Mouse (Mus musculus) ES-Bruce4 (cell line): ENCODE measurements around the gene Sugct. TPM values are rescaled to one million over a fixed set of nuclear protein-coding genes. Genes with fewer than 3 reads are reported as not detected.

ENCODE experiments used
- H3K27ac ChIP-seq: 2 replicates; pipeline ENCODE4 v1.5.1; 2012; ENCODE audit warnings: low read length, inconsistent platforms; ENCODE audit not compliant: insufficient read depth
- H3K27me3 ChIP-seq: 2 replicates; pipeline ENCODE4 v1.6.1; 2012; ENCODE audit warnings: mild to moderate bottlenecking, low read length, inconsistent platforms; ENCODE audit not compliant: control insufficient read depth, poor library complexity, insufficient read depth, severe bottlenecking
- H3K36me3 ChIP-seq: 2 replicates; pipeline ENCODE4 v1.6.1; 2012; ENCODE audit warnings: inconsistent platforms, mild to moderate bottlenecking, low read length, moderate library complexity; ENCODE audit not compliant: control insufficient read depth, poor library complexity, insufficient read depth, severe bottlenecking
- H3K4me1 ChIP-seq: one replicate; pipeline ENCODE4 v1.8.1; 2011; ENCODE audit warnings: low read length; ENCODE audit not compliant: control insufficient read depth, insufficient read depth
- H3K4me3 ChIP-seq: 2 replicates; pipeline ENCODE4 v1.5.1; 2011; ENCODE audit warnings: low read depth, mild to moderate bottlenecking, low read length
- H3K9ac ChIP-seq: 2 replicates; pipeline ENCODE4 v1.6.1; 2012; ENCODE audit warnings: low read depth, mild to moderate bottlenecking, inconsistent platforms; ENCODE audit not compliant: poor library complexity, severe bottlenecking
- H3K9me3 ChIP-seq: replicated peaks from 2 replicates; pipeline ENCODE4 v1.6.1; 2012; ENCODE audit warnings: mild to moderate bottlenecking, low read length, inconsistent platforms; ENCODE audit not compliant: control insufficient read depth, poor library complexity, insufficient read depth, severe bottlenecking
- CTCF ChIP-seq: IDR thresholded peaks from one replicate; pipeline ENCODE4 v1.8.1; 2011; ENCODE audit warnings: low read depth, low read length
- EP300 ChIP-seq: IDR thresholded peaks from 2 replicates; pipeline ENCODE4 v1.6.1; 2011; ENCODE audit warnings: low read depth, low read length; ENCODE audit not compliant: insufficient read depth
- POLR2A ChIP-seq: IDR thresholded peaks from one replicate; pipeline ENCODE4 v1.8.1; 2011; ENCODE audit warnings: low read length; ENCODE audit not compliant: insufficient read depth
- polyA plus RNA-seq: library from polyadenylated mRNA; stranded (reverse); fragments of >200 nt; gene quantifications from 2 replicates; pipeline ENCODE4 v1.2.4, GENCODE M21; 2011; ENCODE audit warnings: low read depth; ENCODE audit not compliant: missing spikeins, insufficient read depth, insufficient read length

Gene Sugct
- polyA plus RNA-seq: 2.3 and 2.8 TPM in 2 replicates

DNA sequence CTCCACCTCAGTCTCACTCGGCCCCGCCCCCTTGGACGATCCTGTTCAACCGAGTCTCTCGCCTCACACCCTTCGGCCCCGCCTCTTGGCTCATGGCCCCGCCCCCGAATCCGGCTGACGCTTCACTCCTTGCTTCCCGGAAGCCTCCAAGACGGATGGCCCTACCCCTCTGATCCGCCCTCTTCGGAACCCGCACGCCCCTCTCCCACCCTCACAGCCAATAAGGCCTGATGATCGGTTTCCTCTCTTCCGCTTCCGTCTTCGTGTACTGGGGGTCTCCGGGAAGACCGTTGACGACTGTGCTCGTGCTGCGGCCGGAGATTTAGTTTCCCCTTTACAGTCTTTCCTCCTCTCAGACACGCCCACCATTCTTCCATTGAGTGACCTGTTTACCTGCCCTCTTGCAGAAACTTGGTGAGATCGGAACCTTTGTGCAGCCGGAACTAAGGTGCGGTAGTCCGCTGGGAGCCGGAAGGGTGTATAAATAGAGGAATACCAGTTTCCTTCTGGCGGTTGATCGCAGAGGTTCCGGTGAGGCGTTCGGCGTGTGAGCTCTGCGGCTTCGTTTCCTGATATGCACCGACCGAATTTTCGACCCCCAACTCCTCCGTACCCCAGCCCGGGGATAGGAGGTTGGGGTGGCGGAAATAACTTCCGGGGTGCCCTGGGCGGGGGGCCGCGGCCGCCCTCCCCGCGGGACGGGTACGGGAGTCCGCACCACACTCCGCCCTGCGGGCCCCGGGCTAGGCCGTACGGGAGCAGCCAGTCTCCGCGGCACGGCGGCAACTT lies at the start of gene Sugct, which contains the start of gene Mplkip:
Sugct (minus strand) TSS at position 643 of the 789 bp plus-strand sequence.
Mplkip (plus strand) TSS at position 282 of the 789 bp plus-strand sequence.
- peak within 1 kb of the TSS; percentile 94 for H3K4me3 ChIP-seq
- peaks cover 4% of the 10 kb centered on the region for H3K4me1 ChIP-seq
- H3K36me3 ChIP-seq: peaks cover 4% of the 10 kb centered on the region
- H3K9me3 ChIP-seq: no peaks in the 10 kb centered on the region
- no peaks in the 10 kb centered on the region for H3K27me3 ChIP-seq
- TF ChIP-seq POLR2A: peak; percentile 42
- TF ChIP-seq EP300: peak; percentile 74
- no peak for TF ChIP-seq CTCF
- H3K27ac ChIP-seq: peak within 1 kb of the TSS; percentile 93
- peak within 1 kb of the TSS; percentile 98 for H3K9ac ChIP-seq

DNA sequence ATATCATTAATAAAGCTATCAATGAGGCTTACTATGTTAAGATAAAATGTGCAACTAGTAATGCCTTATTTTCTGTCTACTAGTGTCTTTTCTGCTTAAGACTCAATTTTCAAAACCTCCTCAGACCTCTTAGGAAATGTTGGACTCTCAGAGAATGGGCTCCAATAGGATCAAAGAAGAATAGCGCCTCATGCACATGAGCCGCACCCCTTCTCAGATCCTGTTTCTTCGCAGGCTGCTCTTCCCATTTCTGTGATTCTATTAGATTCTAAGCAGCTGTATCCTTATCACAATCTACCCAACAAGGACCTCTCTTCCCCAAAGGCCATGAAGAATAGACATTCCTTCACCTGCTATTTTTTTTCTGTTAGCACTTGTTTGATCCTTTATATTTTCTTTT lies 33.4 kb upstream of the Sugct start:
- H3K9ac ChIP-seq: no peak overlapping the region
- H3K27ac ChIP-seq: no peak overlapping the region
- no peak for TF ChIP-seq CTCF
- TF ChIP-seq POLR2A: no peak
- TF ChIP-seq EP300: no peak
- no peaks in the 10 kb centered on the region for H3K9me3 ChIP-seq
- H3K36me3 ChIP-seq: peaks cover 2% of the 10 kb centered on the region
- H3K4me1 ChIP-seq: no peaks in the 10 kb centered on the region
- no peak overlapping the region for H3K4me3 ChIP-seq
- H3K27me3 ChIP-seq: no peaks in the 10 kb centered on the region

DNA sequence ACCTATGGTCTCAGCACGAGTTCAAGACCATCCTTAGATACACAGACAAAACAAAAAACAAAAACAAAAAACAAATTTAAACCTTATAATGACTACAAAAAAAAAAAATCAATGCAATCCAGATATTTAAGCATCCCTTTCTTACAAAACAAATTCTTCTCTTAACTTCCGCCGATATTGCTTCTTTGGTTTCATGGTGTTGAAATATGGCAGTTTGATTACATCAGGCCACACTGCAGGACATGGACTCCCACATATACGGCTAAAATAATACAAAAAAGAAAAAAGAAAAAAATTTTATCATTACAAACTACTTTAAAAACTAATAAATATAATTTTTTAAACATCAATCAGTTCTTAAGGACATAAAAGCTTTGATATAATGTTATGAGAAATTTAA lies 32.6 kb upstream of the Sugct start:
- no peak overlapping the region for H3K27ac ChIP-seq
- H3K4me1 ChIP-seq: no peaks in the 10 kb centered on the region
- H3K9me3 ChIP-seq: no peaks in the 10 kb centered on the region
- no peak overlapping the region for H3K9ac ChIP-seq
- H3K4me3 ChIP-seq: no peak overlapping the region
- peaks cover 2% of the 10 kb centered on the region for H3K36me3 ChIP-seq
- TF ChIP-seq EP300 (no peak), CTCF (no peak), POLR2A (no peak)
- no peaks in the 10 kb centered on the region for H3K27me3 ChIP-seq

DNA sequence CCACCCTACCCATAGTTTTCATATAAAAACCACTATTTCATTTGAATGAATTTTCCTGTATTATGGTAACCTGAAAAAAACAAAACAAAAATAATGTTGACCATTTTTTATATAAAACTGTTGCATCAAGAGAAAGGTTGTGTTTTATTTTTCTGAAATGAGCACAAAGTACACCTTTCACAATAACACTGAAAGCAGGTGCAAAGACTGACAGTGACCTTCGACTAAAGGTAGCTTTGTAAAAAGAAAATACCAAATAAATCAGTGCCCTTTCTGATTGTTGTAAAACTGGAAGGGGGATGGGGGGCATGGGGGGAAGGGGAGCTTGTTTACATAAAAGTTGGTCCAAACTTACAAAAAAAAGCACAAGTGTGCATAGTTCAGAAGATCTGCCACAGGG lies 22.0 kb upstream of the Sugct start:
- Histone ChIP-seq H3K27ac (no peak overlapping the region), H3K36me3 (peaks cover 27% of the 10 kb centered on the region), H3K4me3 (no peak overlapping the region), H3K9me3 (no peaks in the 10 kb centered on the region), H3K4me1 (no peaks in the 10 kb centered on the region), H3K9ac (no peak overlapping the region), H3K27me3 (no peaks in the 10 kb centered on the region)
- TF ChIP-seq POLR2A (no peak), CTCF (no peak), EP300 (no peak)

GRCm38 (mm10) chr13:17708784-17709311 lies 13.5 kb upstream of the Sugct start:
- H3K4me1 ChIP-seq: peaks cover 2% of the 10 kb centered on the region
- H3K4me3 ChIP-seq: no peak overlapping the region
- no peak overlapping the region for H3K9ac ChIP-seq
- no peaks in the 10 kb centered on the region for H3K36me3 ChIP-seq
- H3K27ac ChIP-seq: no peak overlapping the region
- H3K27me3 ChIP-seq: no peaks in the 10 kb centered on the region
- TF ChIP-seq CTCF: no peak
- no peak for TF ChIP-seq EP300
- no peak for TF ChIP-seq POLR2A
- no peaks in the 10 kb centered on the region for H3K9me3 ChIP-seq

GRCm38 (mm10) chr13:17705188-17705826 lies 10.0 kb upstream of the Sugct start:
- TF ChIP-seq CTCF: no peak
- no peak for TF ChIP-seq POLR2A
- Histone ChIP-seq H3K4me1 (peaks cover 2% of the 10 kb centered on the region), H3K9me3 (no peaks in the 10 kb centered on the region), H3K4me3 (no peak overlapping the region), H3K36me3 (no peaks in the 10 kb centered on the region; the same call in 1 of the 2 replicates), H3K27me3 (no peaks in the 10 kb centered on the region), H3K9ac (no peak overlapping the region), H3K27ac (no peak overlapping the region)
